ENCODE assay signal across 8 mouse cellular contexts in the genomic region with DNA sequence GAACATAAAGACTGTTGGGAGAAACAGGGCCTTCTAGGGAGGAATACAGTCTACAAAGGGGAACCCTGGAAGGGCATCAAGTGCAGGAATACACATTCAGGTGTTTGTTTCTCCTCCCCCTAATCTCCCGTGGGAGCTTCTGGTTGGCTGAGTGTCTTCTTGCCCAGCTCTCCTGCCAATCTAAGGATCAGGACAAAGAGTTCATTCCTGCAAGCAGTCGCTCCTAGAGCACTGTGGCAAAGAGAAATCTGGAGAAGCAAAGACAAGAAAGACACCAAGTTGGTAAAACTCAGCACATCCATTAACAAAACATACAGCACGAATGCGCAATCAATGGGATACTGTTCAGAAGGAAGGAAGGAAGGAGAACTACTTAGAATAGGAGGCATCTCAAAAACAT. TPM values are rescaled to one million over a fixed set of nuclear protein-coding genes. Genes with fewer than 3 reads are reported as not detected.
DNase-seq lines count a peak whose midpoint lies in the region; ATAC-seq lines count a peak whose summit lies in the region.

No protein-coding gene starts in this region.

- H3K36me3 ChIP-seq in heart, embryonic 13.5 days: peaks cover 2% of the 10 kb centered on the region; the same call in 1 of the 2 replicates
- H3K36me3 ChIP-seq in hindbrain, embryonic 14.5 days (replicated peaks; ENCODE audit: control insufficient read depth, insufficient read depth): no peaks in the 10 kb centered on the region
- no peaks in the 10 kb centered on the region for H3K36me3 ChIP-seq in macrophage (ENCODE audit: inconsistent target)

- H3K27ac ChIP-seq in heart, embryonic 13.5 days (replicated peaks): 0 out of 2 replicates have a peak overlapping the region, but pooled peaks have one; percentile 90
- 0 out of 2 replicates have a peak overlapping the region, but pooled peaks have one; percentile 87 for H3K27ac ChIP-seq in brown adipose tissue, adult 24 weeks (replicated peaks; ENCODE audit: low read depth, low read length)
- no peak overlapping the region for H3K27ac ChIP-seq in hindbrain, embryonic 14.5 days
- H3K27ac ChIP-seq in macrophage: no peak overlapping the region

- intact Hi-C loops in heart, postnatal 36 days (cut with DNase I): no loop called here

- peaks cover 13% of the 10 kb centered on the region for H3K4me1 ChIP-seq in heart, embryonic 13.5 days
- H3K4me1 ChIP-seq in brown adipose tissue, adult 24 weeks (ENCODE audit: control insufficient read depth, insufficient read depth, insufficient read length, low read length): peaks cover 3% of the 10 kb centered on the region; the same call in 1 of the 2 replicates
- peaks cover 9% of the 10 kb centered on the region for H3K4me1 ChIP-seq in hindbrain, embryonic 14.5 days (replicated peaks; ENCODE audit: control insufficient read depth, insufficient read depth, low read length)

- no peak for DNase-seq in heart, postnatal 36 days
- no peak for DNase-seq in hindbrain, embryonic 14.5 days (ENCODE audit: low spot score)
- DNase-seq in frontal cortex, postnatal 25 days (ENCODE audit: low spot score in 2 of 2): no peak
- no peak for DNase-seq in right cerebral cortex, postnatal 36 days (ENCODE audit: low spot score in 2 of 2)

- peaks cover 58% of the 10 kb centered on the region for H3K79me2 ChIP-seq in macrophage (ENCODE audit: inconsistent target)

- 0 out of 2 replicates have a peak, but pooled peaks cover 2% of the 10 kb centered on the region for H3K27me3 ChIP-seq in heart, embryonic 13.5 days (replicated peaks)
- H3K27me3 ChIP-seq in hindbrain, embryonic 14.5 days (ENCODE audit: control insufficient read depth, insufficient read depth, low read length): no peaks in the 10 kb centered on the region

- peak overlapping the region; percentile 77 for H3K4me2 ChIP-seq in heart, embryonic 13.5 days
- peak overlapping the region; percentile 73 for H3K4me2 ChIP-seq in hindbrain, embryonic 14.5 days (replicated peaks)

- WGBS in heart, embryonic 13.5 days: 70% methylated on average over 4 of the region's 4 CpGs
- WGBS in hindbrain, embryonic 14.5 days: 83% methylated on average over 4 of the region's 4 CpGs
- WGBS in macrophage (ENCODE audit: missing documents): 89% methylated on average over 4 of the region's 4 CpGs

- peak overlapping the region; percentile 70 for H3K4me3 ChIP-seq in heart, embryonic 13.5 days
- peak overlapping the region; percentile 87; the same call in 1 of the 2 replicates for H3K4me3 ChIP-seq in brown adipose tissue, adult 24 weeks (ENCODE audit: insufficient read depth, low read depth, low read length)
- H3K4me3 ChIP-seq in hindbrain, embryonic 14.5 days (replicated peaks; ENCODE audit: low read length): peak overlapping the region; percentile 55; the same call in 1 of the 2 replicates
- H3K4me3 ChIP-seq in macrophage (ENCODE audit: inconsistent target): peak overlapping the region; percentile 84

- no peak for ATAC-seq in heart, embryonic 13.5 days (ENCODE audit: extremely low read depth, insufficient number of reproducible peaks, low FRiP score, low TSS enrichment)
- no peak for ATAC-seq in hindbrain, embryonic 14.5 days (ENCODE audit: low FRiP score)
- ATAC-seq in megakaryocyte-erythroid progenitor cell, adult 5-6 weeks (replicated peaks; ENCODE audit: low FRiP score, low TSS enrichment, poor library complexity, severe bottlenecking): no peak

- H3K9ac ChIP-seq in heart, embryonic 13.5 days: peak overlapping the region; percentile 87
- peak overlapping the region; percentile 82 for H3K9ac ChIP-seq in hindbrain, embryonic 14.5 days

- no peaks in the 10 kb centered on the region for H3K9me3 ChIP-seq in heart, embryonic 13.5 days
- no peaks in the 10 kb centered on the region for H3K9me3 ChIP-seq in hindbrain, embryonic 14.5 days (ENCODE audit: control insufficient read depth, low read length)

RNA-seq across cellular contexts. Expression of gene Cpped1, which starts 1.4 kb away (rescaled TPM):
- polyA plus RNA-seq in heart, embryonic 13.5 days (2015; fragmentation: Nextera tagmentation; extraction: Ambion mirVana): 29.1 and 31.0 TPM in 2 replicates
- 10 to 100 TPM; 53.7 to 55.6 TPM for total RNA-seq in heart, postnatal 36 days (2021)
- polyA plus RNA-seq in brown adipose tissue, adult 24 weeks (2012; ENCODE audit: insufficient read depth, insufficient read length, missing spikeins): 57.6 and 71.6 TPM in 2 replicates
- polyA plus RNA-seq in hindbrain, embryonic 14.5 days (2014; fragmentation: Nextera tagmentation; extraction: Ambion mirVana): 17.3 and 19.3 TPM in 2 replicates
- 10 to 100 TPM in 21 of 26 experiments, 1 to 10 TPM in 5; 5.0 to 63.1 (median 35.7) TPM for total RNA-seq in macrophage (2018; cell fraction: chromatin; rRNA removed)
- total RNA-seq in macrophage (2018; cell fraction: cytosol; rRNA removed): 10 to 100 TPM; 16.5 to 32.9 (median 27.0) TPM
- 10 to 100 TPM in 22 of 26 experiments, 1 to 10 TPM in 4; 7.9 to 51.1 (median 28.1) TPM for total RNA-seq in macrophage (2018; cell fraction: nucleus; rRNA removed)
- polyA plus RNA-seq in macrophage (2018): 22.1 to 40.9 TPM (median 22.9 TPM) in 3 replicates
- 34.5 and 36.4 TPM in 2 replicates for total RNA-seq in megakaryocyte-erythroid progenitor cell, adult 5-6 weeks (2014; fragmentation: Nextera tagmentation)
- 25.0 and 26.1 TPM in 2 replicates for total RNA-seq in megakaryocyte-erythroid progenitor cell, adult 5-6 weeks (2017)

Comparison
In these comparisons a context has a peak if more than half of its experiments do, and no peak if none do; other contexts are left out.
1. H3K27ac ChIP-seq: peak in heart, embryonic 13.5 days (single experiment) and brown adipose tissue, adult 24 weeks (single experiment); none in hindbrain, embryonic 14.5 days (single experiment) and macrophage (single experiment).
2. Peak in every context shown above with its lines, with median percentiles within 50 percentile points of each other: H3K4me3 ChIP-seq.